Mouse (Mus musculus) ES-E14 (cell line): ENCODE measurements around the gene Slc25a45. TPM values are rescaled to one million over a fixed set of nuclear protein-coding genes. Genes with fewer than 3 reads are reported as not detected.

Experiments used
- DNase-seq: peaks from one replicate; pipeline ENCODE4 v3.0.0-alpha.2; 2013; ENCODE audit warnings: low read depth, low spot score
- H3K27ac ChIP-seq: 2 replicates; pipeline ENCODE4 v1.5.1; 2012; ENCODE audit warnings: low read depth, mild to moderate bottlenecking, low read length, moderate library complexity, mixed read lengths; ENCODE audit not compliant: poor library complexity, insufficient read depth, severe bottlenecking
- H3K36me3 ChIP-seq: 2 replicates; pipeline ENCODE4 v1.6.1; 2012; ENCODE audit warnings: mild to moderate bottlenecking, low read length, moderate library complexity, mixed read lengths; ENCODE audit not compliant: control insufficient read depth, poor library complexity, insufficient read depth, severe bottlenecking
- H3K4me1 ChIP-seq, 2 experiments: fragments of 150-350 bp in 1 of 2; sonication (generic) in 1 of 2; 2 replicates each; pipeline ENCODE4 v1.6.1; 2012; ENCODE audit warnings: low read length in 2 of 2, mild to moderate bottlenecking in 1 of 2, mixed read lengths in 1 of 2; ENCODE audit not compliant: control insufficient read depth in 2 of 2, insufficient read depth in 2 of 2, poor library complexity in 1 of 2
- H3K4me3 ChIP-seq, 2 experiments: fragments of 150-350 bp in 1 of 2; sonication (generic) in 1 of 2; 2 replicates each; pipeline ENCODE4 v1.5.1; 2012; ENCODE audit warnings: low read length in 2 of 2, low read depth in 1 of 2, mild to moderate bottlenecking in 1 of 2, mixed read lengths in 1 of 2; ENCODE audit not compliant: insufficient read depth in 1 of 2, poor library complexity in 1 of 2, severe bottlenecking in 1 of 2
- H3K9ac ChIP-seq: 2 replicates; pipeline ENCODE4 v1.6.1; 2012; ENCODE audit warnings: low read depth, mild to moderate bottlenecking, low read length, mixed read lengths; ENCODE audit not compliant: poor library complexity, insufficient read depth, severe bottlenecking
- H3K9me3 ChIP-seq: fragments of 150-350 bp; sonication (generic); 2 replicates; pipeline ENCODE4 v1.6.1; 2012; ENCODE audit warnings: low read depth, mild to moderate bottlenecking, low read length; ENCODE audit not compliant: control insufficient read depth, insufficient read depth
- CHD2 ChIP-seq: IDR thresholded peaks from 2 replicates; pipeline ENCODE4 v1.6.1; 2014; ENCODE audit warnings: mild to moderate bottlenecking, low read depth, low read length, inconsistent platforms
- HCFC1 ChIP-seq: IDR thresholded peaks from 2 replicates; pipeline ENCODE4 v1.6.1; 2012; ENCODE audit warnings: low read length, inconsistent platforms, borderline replicate concordance; ENCODE audit not compliant: insufficient read depth
- MAFK ChIP-seq: IDR thresholded peaks from 2 replicates; pipeline ENCODE4 v1.6.1; 2014; ENCODE audit warnings: mild to moderate bottlenecking, low read depth, low read length, inconsistent platforms; ENCODE audit not compliant: insufficient read depth
- ZC3H11A ChIP-seq: IDR thresholded peaks from 2 replicates; pipeline ENCODE4 v1.6.1; 2012; ENCODE audit warnings: low read depth, mild to moderate bottlenecking, inconsistent platforms, low read length, borderline replicate concordance
- ZNF384 ChIP-seq: IDR thresholded peaks from 2 replicates; pipeline ENCODE4 v1.6.1; 2012; ENCODE audit warnings: low read depth, low read length, inconsistent platforms
- in situ Hi-C, 2 experiments: fragments of 600-800 bp; cut with MboI; formaldehyde crosslinking; loops; one replicate each; pipeline ENCODE4 v1.15.1; 2025; ENCODE audit warnings: low sequenced_read_pairs in 2 of 2, inconsistent platforms in 1 of 2; ENCODE audit not compliant: unreplicated experiment in 2 of 2
- total RNA-seq: library from RNA; depleted of rRNA; stranded (reverse); fragments of 300-350 nt; gene quantifications from 2 replicates; pipeline ENCODE4 v1.2.3, GENCODE M21; 2012

Slc25a45 gene
- total RNA-seq, 1 experiment, result 1.2 TPM

- Histone ChIP-seq H3K27ac (no peak overlapping the region), H3K9me3 (no peaks in the 10 kb centered on the region), H3K4me3 (peak overlapping the region in 1 of 2 experiments; percentile 86; a peak in 2 of 4 replicates), H3K4me1 (peaks cover 7% of the 10 kb centered on the region in 2 experiments; a peak in 2 of 4 replicates), H3K36me3 (no peaks in the 10 kb centered on the region), H3K9ac (no peak overlapping the region; the same call in 1 of the 2 replicates)
- TF ChIP-seq ZC3H11A (no peak), CHD2 (no peak), HCFC1 (no peak), MAFK (no peak)
- in situ Hi-C loops, result no loop called here
- no peak for DNase-seq
Observed at GRCm38 (mm10) chr19:5925311-5925855, 47.8 kb downstream of the Slc25a45 start.

DNA sequence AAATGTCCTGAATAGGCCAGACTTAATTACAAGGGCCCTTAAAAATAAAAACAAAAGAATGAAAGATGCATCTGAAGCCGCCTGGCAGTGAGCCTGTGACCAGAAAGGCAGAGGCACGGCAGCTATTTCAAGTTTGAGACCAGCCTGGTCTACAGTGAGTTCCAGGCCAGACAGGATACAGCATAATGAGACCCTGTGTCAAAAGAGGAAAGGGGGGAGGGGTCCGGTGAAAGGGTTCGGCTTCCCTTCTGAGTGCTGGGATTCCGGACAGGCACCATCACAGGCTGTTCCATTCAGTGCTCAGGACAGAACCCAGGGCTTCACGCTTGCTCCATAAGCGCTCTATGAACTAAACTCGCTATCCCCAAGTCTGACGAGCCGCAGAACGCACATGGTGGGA, 49.4 kb downstream of the Slc25a45 start:
- Histone ChIP-seq H3K9me3 (no peaks in the 10 kb centered on the region), H3K27ac (no peak overlapping the region), H3K36me3 (no peaks in the 10 kb centered on the region), H3K9ac (no peak overlapping the region), H3K4me3 (no peak overlapping the region), H3K4me1 (peaks cover 4 to 7% of the 10 kb centered on the region in 2 experiments; a peak in 2 of 4 replicates)
- no peak for DNase-seq
- no peak for TF ChIP-seq ZC3H11A
- TF ChIP-seq ZNF384, result no peak
- TF ChIP-seq MAFK, result no peak
- no peak for TF ChIP-seq HCFC1
- TF ChIP-seq CHD2, result no peak
- in situ Hi-C loops, result no loop called here

GRCm38 (mm10) chr19:5927532-5927931, 49.9 kb downstream of the Slc25a45 start:
- no peak for DNase-seq
- H3K4me3 ChIP-seq, result no peak overlapping the region
- no peaks in the 10 kb centered on the region for H3K36me3 ChIP-seq
- TF ChIP-seq ZNF384 (no peak), ZC3H11A (no peak), HCFC1 (no peak), MAFK (no peak), CHD2 (no peak)
- in situ Hi-C loops, result no loop called here
- peaks cover 2 to 4% of the 10 kb centered on the region in 2 experiments; a peak in 2 of 4 replicates for H3K4me1 ChIP-seq
- no peak overlapping the region for H3K27ac ChIP-seq
- H3K9me3 ChIP-seq, result no peaks in the 10 kb centered on the region
- H3K9ac ChIP-seq, result no peak overlapping the region

DNA sequence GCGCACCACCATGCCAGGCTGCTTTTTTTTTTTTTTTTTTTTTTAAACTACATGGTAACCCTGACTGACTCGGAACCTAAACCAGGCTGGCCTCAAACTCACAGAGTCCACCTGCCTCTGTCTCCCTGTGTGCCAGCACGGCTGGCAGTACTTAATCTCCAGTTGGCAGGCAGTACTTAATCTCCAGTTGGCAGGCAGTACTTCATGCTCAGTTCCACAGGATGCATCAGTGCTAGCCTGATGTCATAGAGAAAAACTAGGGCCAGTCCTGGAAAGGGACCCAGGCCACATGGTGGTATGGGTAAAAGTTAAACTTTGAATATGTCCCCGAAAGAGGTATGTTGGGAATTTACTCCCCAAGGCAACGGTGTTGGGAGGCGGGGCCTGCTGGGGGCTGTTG, 50.5 kb downstream of the Slc25a45 start:
- no peak overlapping the region for H3K9ac ChIP-seq
- no peak overlapping the region for H3K4me3 ChIP-seq
- TF ChIP-seq ZNF384 (no peak), MAFK (no peak), CHD2 (no peak), HCFC1 (no peak), ZC3H11A (no peak)
- DNase-seq, result no peak
- H3K4me1 ChIP-seq, result peaks cover 2 to 4% of the 10 kb centered on the region in 2 experiments; a peak in 2 of 4 replicates
- in situ Hi-C loops, result no loop called here
- no peaks in the 10 kb centered on the region for H3K9me3 ChIP-seq
- no peaks in the 10 kb centered on the region for H3K36me3 ChIP-seq
- no peak overlapping the region for H3K27ac ChIP-seq

DNA sequence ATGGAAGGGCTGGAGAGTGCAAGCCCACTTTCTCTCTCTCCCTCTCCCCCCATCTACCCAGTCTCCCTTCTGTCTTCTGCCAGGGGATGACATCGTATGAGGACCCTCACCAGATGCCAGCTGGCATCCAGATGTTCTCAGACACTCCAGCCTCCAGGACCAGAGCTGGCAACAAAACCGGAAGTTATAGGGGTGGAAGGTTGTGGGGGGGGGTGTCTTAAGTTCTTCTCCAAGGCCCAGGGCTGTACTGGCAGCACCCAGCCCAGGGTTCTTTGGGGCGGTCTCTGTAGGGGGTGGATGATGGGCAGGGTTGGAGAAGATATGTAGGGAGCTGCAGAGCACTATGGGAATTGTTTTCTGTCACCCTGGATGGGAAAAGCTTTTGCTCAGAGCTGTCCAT, 50.9 kb downstream of the Slc25a45 start:
- no peak for DNase-seq
- H3K36me3 ChIP-seq, result no peaks in the 10 kb centered on the region
- H3K4me1 ChIP-seq, result peaks cover 2 to 4% of the 10 kb centered on the region in 2 experiments; a peak in 2 of 4 replicates
- no peaks in the 10 kb centered on the region for H3K9me3 ChIP-seq
- in situ Hi-C loops, result no loop called here
- no peak for TF ChIP-seq CHD2
- TF ChIP-seq ZNF384, result no peak
- no peak for TF ChIP-seq MAFK
- TF ChIP-seq HCFC1, result no peak
- no peak for TF ChIP-seq ZC3H11A
- no peak overlapping the region for H3K9ac ChIP-seq
- H3K27ac ChIP-seq, result no peak overlapping the region
- no peak overlapping the region for H3K4me3 ChIP-seq
